Mouse (Mus musculus): ENCODE measurements at regions not wholly inside any gene's neighbourhood (a gene's known extent, or its start where the extent isn't known, plus 50 kb on each side); places are given as distances from the start of the nearest gene placed in this dataset.

DNA sequence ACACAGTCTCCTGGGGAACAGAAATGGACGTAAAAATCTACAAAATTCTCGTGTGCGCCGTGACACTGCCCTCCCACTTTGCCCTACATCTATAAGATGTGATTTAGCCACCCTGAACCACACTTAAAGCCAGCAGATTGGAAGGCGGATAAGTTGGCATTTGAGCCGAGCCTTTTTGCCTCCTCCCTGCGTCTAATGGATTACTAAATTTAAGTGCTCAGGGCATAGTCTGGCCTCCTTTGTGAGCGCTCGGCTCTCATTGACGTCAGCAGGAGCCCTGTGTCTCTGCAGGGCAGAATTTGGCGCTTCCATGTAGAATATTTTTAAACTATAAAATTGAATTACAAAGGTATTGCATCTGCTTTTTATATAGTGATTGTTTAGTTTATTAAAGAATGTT, 165.4 kb downstream of the Gm11077 start:
- TF ChIP-seq NRF1 (IDR thresholded peaks at IDR 0.05; ENCODE audit: insufficient read depth, low read depth, low read length, poor library complexity, severe bottlenecking) (no peak), CTCF (IDR thresholded peaks at IDR 0.05 in 2 of 3, conservative IDR thresholded peaks at IDR 0.05 in 1 of 3; ENCODE audit: control insufficient read depth in 1 of 3, insufficient read depth in 1 of 3, low read depth in 2 of 3, low read length in 3 of 3, poor library complexity in 1 of 3, severe bottlenecking in 1 of 3) (no peak), HCFC1 (IDR thresholded peaks at IDR 0.05; ENCODE audit: low read depth, low read length) (no peak), POLR2A (IDR thresholded peaks at IDR 0.05; ENCODE audit: control insufficient read depth in 1 of 2, insufficient read depth in 1 of 2, low read depth in 1 of 2, low read length in 2 of 2, poor library complexity in 1 of 2) (no peak), POLR2AphosphoS2 (IDR thresholded peaks at IDR 0.05; ENCODE audit: low read length) (no peak), ELF1 (IDR thresholded peaks at IDR 0.05; ENCODE audit: low read depth, low read length) (no peak), GATA1 (IDR thresholded peaks at IDR 0.05; ENCODE audit: low read depth, low read length) (no peak), ZC3H11A (IDR thresholded peaks at IDR 0.05; ENCODE audit: low read depth, low read length) (no peak), KAT2A (conservative IDR thresholded peaks at IDR 0.05; ENCODE audit: low read depth, low read length) (no peak), EP300 (IDR thresholded peaks at IDR 0.05; ENCODE audit: low read depth in 1 of 2, low read length in 2 of 2) (no peak), POLR2AphosphoS5 (IDR thresholded peaks at IDR 0.05; ENCODE audit: borderline replicate concordance, low read depth, low read length) (no peak), SMC3 (IDR thresholded peaks at IDR 0.05; ENCODE audit: low read depth, low read length) (no peak), ZNF384 (IDR thresholded peaks at IDR 0.05; ENCODE audit: low read depth, low read length) (no peak), MXI1 (IDR thresholded peaks at IDR 0.05; ENCODE audit: low read depth, low read length) (no peak)

Measured in MEL (cell line).